Mouse (Mus musculus): ENCODE measurements around the gene Ric8b. TPM values are rescaled to one million over a fixed set of nuclear protein-coding genes. Genes with fewer than 3 reads are reported as not detected.

Gene Ric8b
- polyA plus RNA-seq, 1 experiment = 23.7 TPM

GRCm38 (mm10) chr10:85054876-85055275 lies 137.5 kb downstream of the Ric8b start:
- DNase-seq (ENCODE audit: low spot score) = no peak

Other genes starting within 250 kb of the Ric8b start
- 0.06 TPM in 1 of 2 replicates, not detected in the other for gene Rfx4, start 161.6 kb upstream of the Ric8b start, polyA plus RNA-seq (2012; rRNA removed)
- gene Fhl4, start 184.9 kb downstream of the Ric8b start, polyA plus RNA-seq (2012; rRNA removed) = 0.63 and 0.87 TPM in 2 replicates
- 12.3 and 14.2 TPM in 2 replicates for gene Tmem263, start 185.0 kb downstream of the Ric8b start, polyA plus RNA-seq (2012; rRNA removed)
- gene Mterf2, start 210.4 kb downstream of the Ric8b start, polyA plus RNA-seq (2012; rRNA removed) = 7.7 and 9.1 TPM in 2 replicates